Mouse (Mus musculus) thymus, adult 2 months (tissue): ENCODE data around the gene Pold2.

ENCODE experiments used
- CTCF ChIP-seq: fragments of 200-500 bp; IDR thresholded peaks from 2 replicates; pipeline ENCODE4 v1.5.1; 2012; ENCODE audit warnings: mild to moderate bottlenecking, control low read depth, low read length, moderate library complexity, borderline replicate concordance; ENCODE audit not compliant: control insufficient read depth, poor library complexity, insufficient read depth; ENCODE audit errors: extremely low read depth
- POLR2A ChIP-seq: fragments of 200-500 bp; IDR thresholded peaks from 2 replicates; pipeline ENCODE4 v1.6.1; 2012; ENCODE audit warnings: mild to moderate bottlenecking, low read length, control low read depth, moderate library complexity; ENCODE audit not compliant: control insufficient read depth, poor library complexity, insufficient read depth; ENCODE audit errors: extremely low read depth

DNA sequence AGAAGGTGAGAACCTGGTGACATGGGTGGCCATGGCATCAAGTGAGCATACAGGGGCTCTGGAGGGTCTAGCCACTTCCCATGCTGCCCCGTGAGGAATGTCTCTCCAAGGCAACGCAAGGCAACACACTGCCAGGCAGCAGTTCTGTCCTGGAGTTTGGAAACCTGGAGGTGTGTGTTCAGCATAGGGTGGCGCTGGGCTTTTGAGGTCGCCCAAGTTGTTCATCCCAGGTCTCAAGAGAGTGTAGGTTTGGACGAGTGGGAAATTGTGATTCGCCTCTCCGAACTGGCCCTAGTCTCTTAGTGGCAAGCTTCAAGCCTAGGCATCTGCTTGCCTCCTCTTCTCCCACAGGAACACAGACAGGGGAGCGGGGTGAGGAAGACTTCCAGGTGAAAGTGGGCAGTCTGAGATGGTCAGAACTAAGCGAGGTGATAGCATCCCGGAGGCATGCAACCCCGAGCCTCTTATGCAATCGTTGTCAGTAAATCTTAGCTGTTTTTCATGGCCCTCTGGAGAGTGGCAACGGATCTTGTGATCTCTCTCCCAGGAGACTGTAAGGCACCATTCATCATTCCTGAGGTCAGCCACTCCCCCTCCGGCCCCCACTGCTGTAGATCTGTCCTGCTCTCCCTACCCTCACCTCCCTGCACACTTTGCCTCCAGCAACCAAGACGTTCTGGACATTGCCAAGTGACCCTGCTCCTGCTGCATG is 15.5 kb downstream of the Pold2 start:
- no peak for TF ChIP-seq POLR2A
- no peak for TF ChIP-seq CTCF
